Mouse (Mus musculus): Measurements from ENCODE around the gene Kalrn. TPM values are rescaled to one million over a fixed set of nuclear protein-coding genes. Genes with fewer than 3 reads are reported as not detected.
A peak's percentile ranks its signal among the peaks of the same experiment; 100 is the strongest.

The Kalrn gene
- total RNA-seq, 4 experiments from 2014 or later = 25.1 to 32.5 (median 29.6) TPM

- DNase-seq (ENCODE audit: low spot score) = no peak
Observed at GRCm38 (mm10) chr16:34314071-34314470, 259.3 kb downstream of the Kalrn start.

GRCm38 (mm10) chr16:34311577-34311976 is 261.8 kb downstream of the Kalrn start:
- no peak for DNase-seq (ENCODE audit: low spot score)

GRCm38 (mm10) chr16:34310363-34310762 is 263.0 kb downstream of the Kalrn start:
- DNase-seq (ENCODE audit: low spot score) = no peak

- no peak for DNase-seq (ENCODE audit: low spot score)
Observed at GRCm38 (mm10) chr16:34308324-34308723, 265.0 kb downstream of the Kalrn start.

- DNase-seq (ENCODE audit: low spot score) = no peak
Observed at GRCm38 (mm10) chr16:34307458-34307857, 265.9 kb downstream of the Kalrn start.

GRCm38 (mm10) chr16:34305586-34305985 is 267.7 kb downstream of the Kalrn start:
- no peak for DNase-seq (ENCODE audit: low spot score)

- DNase-seq (ENCODE audit: low spot score) = peak; percentile 15
Observed at GRCm38 (mm10) chr16:34303818-34304217, 269.5 kb downstream of the Kalrn start.

GRCm38 (mm10) chr16:34302503-34302902 is 270.8 kb downstream of the Kalrn start:
- no peak for DNase-seq (ENCODE audit: low spot score)

- no peak for DNase-seq (ENCODE audit: low spot score)
Observed at GRCm38 (mm10) chr16:34302063-34302462, 271.3 kb downstream of the Kalrn start.

GRCm38 (mm10) chr16:34299226-34299625 is 274.1 kb downstream of the Kalrn start:
- no peak for DNase-seq (ENCODE audit: low spot score)

GRCm38 (mm10) chr16:34297911-34298682 is 275.2 kb downstream of the Kalrn start:
- no peak for DNase-seq (ENCODE audit: low spot score)

- no peak for DNase-seq (ENCODE audit: low spot score)
Observed at GRCm38 (mm10) chr16:34294568-34294967, 278.8 kb downstream of the Kalrn start.

- DNase-seq (ENCODE audit: low spot score) = no peak
Observed at GRCm38 (mm10) chr16:34293675-34294074, 279.7 kb downstream of the Kalrn start.

GRCm38 (mm10) chr16:34289583-34289982 is 283.7 kb downstream of the Kalrn start:
- DNase-seq (ENCODE audit: low spot score) = no peak

GRCm38 (mm10) chr16:34282026-34282425 is 291.3 kb downstream of the Kalrn start:
- DNase-seq (ENCODE audit: low spot score) = no peak

- no peak for DNase-seq (ENCODE audit: low spot score)
Observed at GRCm38 (mm10) chr16:34279654-34280383, 293.5 kb downstream of the Kalrn start.

- no peak for DNase-seq (ENCODE audit: low spot score)
Observed at GRCm38 (mm10) chr16:34278249-34278790, 295.0 kb downstream of the Kalrn start.

- no peak for DNase-seq (ENCODE audit: low spot score)
Observed at GRCm38 (mm10) chr16:34274607-34275006, 298.7 kb downstream of the Kalrn start.

GRCm38 (mm10) chr16:34271476-34271875 is 301.9 kb downstream of the Kalrn start:
- DNase-seq (ENCODE audit: low spot score) = no peak

GRCm38 (mm10) chr16:34270681-34271080 is 302.7 kb downstream of the Kalrn start:
- DNase-seq (ENCODE audit: low spot score) = no peak

GRCm38 (mm10) chr16:34269642-34270041 is 303.7 kb downstream of the Kalrn start:
- DNase-seq (ENCODE audit: low spot score) = peak; percentile 25

- DNase-seq (ENCODE audit: low spot score) = no peak
Observed at GRCm38 (mm10) chr16:34267751-34268150, 305.6 kb downstream of the Kalrn start.

GRCm38 (mm10) chr16:34264671-34265070 is 308.7 kb downstream of the Kalrn start:
- DNase-seq (ENCODE audit: low spot score) = no peak
